Mouse (Mus musculus): ENCODE measurements around the gene Bahcc1.
A peak's percentile ranks its signal among the peaks of the same experiment; 100 is the strongest.

The Bahcc1 gene

GRCm38 (mm10) chr11:120206669-120207090 is 26.1 kb upstream of the Bahcc1 start:
- DNase-seq: no peak

DNA sequence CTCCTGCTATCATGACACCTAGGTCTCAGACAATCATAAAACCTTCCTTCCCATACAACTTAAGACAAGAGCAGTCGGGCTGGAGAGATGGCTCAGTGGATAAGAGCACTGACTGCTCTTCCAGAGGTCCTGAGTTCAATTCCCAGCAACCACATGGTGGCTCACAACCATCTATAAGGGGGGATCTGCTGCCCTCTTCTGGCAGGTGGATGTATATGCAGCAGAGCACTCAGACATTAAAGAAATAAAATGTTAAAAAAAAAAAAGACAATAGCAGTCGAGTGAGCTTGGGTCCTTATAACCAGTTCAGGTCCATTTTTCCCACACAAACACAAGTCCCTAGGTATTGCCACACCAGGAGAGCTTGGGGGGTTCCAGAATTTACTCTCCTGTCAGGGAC is 23.9 kb upstream of the Bahcc1 start:
- no peak for DNase-seq

DNA sequence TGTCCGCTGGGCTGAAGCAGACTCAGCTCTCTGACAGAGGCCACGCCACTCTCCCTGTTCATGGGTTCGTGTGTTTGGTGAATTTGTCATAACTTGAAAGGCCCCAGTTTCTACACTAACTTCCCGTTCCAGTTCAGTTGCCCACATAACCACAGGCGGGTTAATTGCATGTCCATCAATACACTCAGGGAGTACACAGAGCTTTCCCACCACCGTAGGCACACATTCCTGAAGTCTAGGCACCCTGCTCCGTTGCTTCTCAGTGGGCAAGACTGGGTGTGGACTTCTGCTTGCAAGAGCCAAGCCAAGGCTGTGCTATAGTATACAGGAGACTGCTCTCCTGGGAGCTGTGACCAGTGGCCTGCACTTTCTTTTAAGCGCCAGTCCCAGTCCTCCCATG is 23.3 kb upstream of the Bahcc1 start:
- no peak for DNase-seq

DNA sequence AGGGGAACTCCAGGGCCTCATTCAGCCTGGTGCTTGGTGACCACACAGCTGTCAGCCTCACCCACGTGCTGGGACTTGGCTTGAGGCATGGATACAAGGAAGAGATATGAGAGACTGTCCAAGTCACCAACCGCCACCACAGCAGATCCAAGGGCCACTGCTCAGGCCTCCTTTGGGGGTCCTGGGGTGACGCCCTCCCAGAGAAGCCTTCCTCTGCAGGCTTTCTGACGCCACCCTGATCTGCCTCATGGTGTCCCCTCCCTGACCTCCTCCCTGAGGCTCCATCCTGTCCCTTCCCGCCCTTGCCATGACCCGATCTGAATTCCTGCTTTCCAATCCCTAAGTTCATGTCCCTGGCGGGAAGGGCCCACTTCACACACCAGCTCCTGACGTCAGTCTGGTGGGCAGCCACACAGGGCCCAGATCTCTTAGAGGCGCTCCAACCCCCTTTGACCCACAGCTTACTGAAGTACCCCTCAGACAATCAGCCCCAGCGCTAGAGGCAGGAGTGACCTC is 17.0 kb upstream of the Bahcc1 start:
- DNase-seq: no peak

- DNase-seq: peak; percentile 66 to 69
These were observed 16.0 kb upstream of the Bahcc1 start for GRCm38 (mm10) chr11:120216540-120217324.

GRCm38 (mm10) chr11:120218176-120218856 is 14.4 kb upstream of the Bahcc1 start:
- DNase-seq: no peak

DNA sequence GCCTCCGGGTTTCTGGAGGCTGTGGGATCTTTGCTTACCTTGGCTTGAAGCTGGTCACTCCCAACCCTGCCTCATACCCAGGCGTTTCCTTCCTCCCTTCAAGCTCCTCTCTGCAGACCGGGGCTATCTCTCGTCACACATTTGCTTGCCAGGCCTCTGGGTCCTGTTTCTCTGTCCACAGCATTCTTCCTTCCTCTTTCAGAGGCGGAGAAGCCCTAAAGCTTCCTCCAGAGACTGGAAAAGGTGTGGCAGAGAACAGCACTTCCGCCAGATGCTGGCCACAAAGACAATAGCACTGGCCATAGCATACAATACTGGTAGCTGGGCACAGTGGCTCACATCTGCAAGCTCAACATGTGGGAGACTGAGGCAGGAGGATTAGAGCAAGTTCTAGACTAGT is 13.8 kb upstream of the Bahcc1 start:
- DNase-seq: no peak

DNA sequence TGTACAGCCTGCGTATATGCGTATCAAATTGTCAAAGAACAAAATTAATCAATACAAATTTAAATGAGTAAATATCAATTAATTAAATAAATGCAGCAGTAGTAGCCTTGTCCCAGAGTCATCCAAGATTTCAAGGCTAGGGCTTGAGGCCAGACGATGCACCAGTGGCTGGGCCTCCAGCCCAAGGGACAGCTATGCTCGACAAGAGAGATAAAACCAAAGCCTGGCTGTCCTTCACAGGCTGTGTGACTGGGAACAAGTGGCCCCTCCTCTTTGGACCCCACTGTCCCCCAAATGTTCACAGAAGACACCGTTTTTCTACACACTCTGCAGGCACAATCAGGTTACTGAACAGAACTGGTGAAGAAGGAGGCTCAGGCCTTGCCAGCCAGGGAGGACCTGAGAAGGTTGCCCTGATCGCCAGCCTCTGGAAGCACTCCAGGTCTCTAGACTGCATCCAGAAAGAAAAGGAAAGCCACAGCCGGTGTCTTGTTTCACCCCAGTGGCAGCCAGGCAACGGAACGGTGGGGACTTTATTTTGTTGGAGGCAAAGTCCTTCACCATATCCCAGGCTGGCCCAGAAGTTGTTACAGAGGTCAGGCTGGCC is 12.7 kb upstream of the Bahcc1 start:
- DNase-seq: peak; percentile 80 to 84

DNA sequence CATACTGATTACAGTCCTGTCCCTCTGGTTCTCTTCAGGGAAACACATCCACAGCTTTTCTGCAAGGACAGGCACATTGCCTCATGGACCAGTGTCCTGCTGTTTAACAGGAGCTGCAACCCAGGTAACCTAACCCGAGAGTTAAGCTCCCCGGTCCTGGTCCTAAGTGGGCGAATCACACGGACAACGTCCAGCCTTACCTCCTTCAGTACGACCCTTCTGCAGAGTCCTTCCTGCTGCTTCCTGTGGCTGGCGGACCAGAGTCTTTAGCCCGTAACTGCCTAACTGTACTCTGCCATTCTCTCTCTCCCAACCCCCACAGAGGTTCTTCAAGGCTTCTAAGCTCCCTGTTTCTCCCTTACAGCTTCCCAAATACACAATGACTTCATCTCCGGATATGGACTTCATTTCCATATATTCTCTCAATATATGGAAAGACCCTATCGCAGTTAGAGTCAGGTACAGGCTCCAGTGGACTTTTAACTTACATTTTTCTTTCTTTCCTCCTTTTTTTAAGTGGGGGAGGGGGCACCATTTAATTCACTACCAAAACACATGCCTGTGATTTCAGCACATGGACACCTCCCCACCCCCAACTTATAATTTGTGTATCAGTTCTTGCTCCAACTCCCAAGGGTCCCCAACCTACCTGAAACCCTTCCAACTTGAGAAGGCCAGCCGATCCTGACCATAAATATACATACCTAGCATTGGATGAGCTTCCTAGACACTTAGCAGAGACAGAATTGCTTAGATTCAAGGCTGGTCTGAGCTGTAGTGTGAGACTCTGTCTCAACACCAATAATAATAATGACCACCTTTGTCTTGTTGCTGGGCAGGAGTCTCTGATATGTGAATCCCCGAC is 11.6 kb upstream of the Bahcc1 start:
- DNase-seq: no peak

GRCm38 (mm10) chr11:120222425-120223104 is 10.2 kb upstream of the Bahcc1 start:
- DNase-seq: no peak

DNA sequence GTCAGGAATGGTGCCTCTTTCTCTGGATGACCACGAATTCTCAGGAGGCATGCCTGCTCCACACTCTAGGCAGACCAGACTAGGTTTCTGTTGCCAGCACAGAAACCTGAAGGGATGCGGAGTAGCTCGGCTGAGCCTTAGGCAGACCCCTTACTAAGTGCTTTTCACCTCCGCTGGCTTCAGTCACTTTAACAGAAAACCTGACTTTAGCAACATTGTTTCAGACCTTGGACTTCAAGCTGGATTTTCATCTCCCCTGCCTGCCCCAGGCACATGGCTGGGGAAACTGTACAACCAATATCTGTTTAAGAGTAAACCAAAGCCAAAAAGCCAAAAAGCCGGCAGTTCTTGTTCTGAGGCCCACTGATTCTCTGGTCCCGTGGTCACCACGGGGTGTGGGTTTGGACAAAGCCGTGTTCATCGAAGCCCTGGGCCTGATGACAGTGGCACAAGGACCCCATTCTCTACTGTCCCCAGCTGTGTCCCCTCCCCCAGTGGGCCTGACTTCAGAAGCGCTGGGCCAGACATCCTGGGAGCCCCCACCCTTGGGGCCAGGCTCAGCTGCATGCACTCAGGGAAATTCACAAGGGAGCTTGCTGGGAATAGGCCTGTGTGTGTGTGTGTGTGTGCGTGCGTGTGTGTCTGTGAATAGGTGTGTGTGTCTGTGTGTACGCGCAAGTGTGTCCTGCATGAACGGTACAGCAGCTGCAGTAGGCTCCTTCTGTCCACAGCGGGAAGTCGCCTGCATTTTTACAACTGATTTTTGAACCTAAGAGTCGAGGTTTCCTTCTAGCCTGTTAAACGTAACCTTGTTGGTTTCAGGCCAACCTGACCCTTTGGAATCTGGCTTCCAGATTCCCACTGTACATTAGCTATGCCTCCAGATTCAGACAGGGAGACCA is 8.9 kb upstream of the Bahcc1 start:
- DNase-seq: peak; percentile 63 to 74

GRCm38 (mm10) chr11:120224488-120225255 is 8.1 kb upstream of the Bahcc1 start:
- peak; percentile 55 to 64 for DNase-seq

DNA sequence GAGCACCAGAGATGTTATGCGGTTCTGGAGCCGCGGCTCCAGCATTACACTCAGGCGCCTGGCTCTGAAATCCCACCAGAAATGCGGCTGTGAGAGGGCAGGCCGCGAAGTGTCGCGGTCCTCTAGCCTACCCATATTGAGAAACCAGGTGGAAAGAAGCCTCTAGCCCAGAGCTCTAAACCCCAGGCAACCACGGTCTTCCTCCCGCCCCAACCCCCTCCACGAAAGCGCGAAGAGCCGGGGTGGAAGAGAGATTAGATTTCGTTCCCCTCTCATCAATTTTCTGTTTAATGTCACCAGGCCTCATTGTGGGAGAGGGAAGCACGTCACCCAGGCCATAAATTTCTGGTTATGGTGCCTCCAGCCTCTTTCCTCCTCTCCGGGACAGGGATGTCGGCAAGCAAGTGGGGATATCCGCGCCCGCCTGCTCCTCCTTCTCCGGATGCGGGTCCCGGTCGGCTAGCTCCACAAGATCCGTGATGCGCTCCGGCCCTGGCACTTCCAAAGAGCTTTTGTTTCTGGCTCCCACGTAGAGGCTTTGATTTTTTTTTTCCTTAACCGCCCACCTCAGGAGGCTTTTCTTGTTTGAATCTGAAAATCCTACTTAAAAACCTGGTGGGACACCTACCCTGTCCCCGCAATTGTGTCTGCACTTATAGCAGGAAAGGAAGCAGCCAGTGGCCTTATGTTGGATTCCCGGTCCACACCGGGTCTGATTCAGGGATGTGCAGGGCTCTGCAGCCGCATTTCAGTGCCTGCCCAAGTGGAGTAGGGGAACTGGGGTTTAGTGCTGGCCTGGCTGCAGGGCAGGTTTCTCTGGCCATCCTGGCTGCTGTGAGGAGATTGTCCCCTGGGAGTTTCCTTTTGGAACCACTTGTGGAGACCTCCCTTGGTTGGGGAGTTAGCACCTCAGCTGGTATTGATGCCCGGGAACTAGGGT is 7.2 kb upstream of the Bahcc1 start:
- DNase-seq: peak; percentile 58 to 61

GRCm38 (mm10) chr11:120226421-120227280 is 6.1 kb upstream of the Bahcc1 start:
- DNase-seq: no peak

GRCm38 (mm10) chr11:120227571-120228051 is 5.1 kb upstream of the Bahcc1 start:
- peak; percentile 50 to 56 for DNase-seq

DNA sequence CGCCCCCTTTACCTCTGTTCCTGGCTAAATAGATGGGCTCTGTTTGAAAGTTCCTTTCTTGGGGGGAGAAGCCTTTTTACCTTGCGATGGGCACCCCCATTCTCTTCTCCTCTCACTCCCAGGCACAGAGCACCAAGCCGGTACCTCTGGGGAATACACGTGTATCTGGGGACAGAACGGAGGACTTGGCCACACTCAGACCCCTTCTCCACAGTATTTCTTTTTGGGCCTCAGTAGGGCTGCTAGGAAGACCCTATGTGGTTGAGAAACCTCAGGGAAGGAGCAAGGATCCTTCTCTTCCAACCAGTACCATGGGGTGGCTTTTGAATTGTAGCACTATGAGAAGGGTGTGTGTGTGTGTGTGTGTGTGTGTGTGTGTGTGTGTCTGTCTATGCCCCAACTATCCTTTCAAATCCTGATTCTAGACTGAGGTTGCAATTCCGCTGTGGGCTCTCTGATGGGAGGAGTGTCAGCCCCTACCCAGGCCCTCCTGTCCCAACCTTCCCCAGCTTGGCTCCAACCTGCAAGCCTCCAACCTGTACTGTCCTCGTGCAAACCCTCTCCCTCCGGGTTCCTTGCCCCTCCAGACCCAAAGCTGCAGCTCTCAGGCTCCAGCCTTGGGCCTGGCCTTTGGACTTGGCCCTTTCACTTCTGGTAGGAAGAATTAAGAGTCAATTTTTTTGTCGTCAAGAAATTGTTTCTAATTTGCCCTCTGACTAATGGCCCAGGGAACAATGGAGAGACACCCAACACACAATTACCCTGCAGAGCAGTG is 4.4 kb upstream of the Bahcc1 start:
- DNase-seq: no peak

DNA sequence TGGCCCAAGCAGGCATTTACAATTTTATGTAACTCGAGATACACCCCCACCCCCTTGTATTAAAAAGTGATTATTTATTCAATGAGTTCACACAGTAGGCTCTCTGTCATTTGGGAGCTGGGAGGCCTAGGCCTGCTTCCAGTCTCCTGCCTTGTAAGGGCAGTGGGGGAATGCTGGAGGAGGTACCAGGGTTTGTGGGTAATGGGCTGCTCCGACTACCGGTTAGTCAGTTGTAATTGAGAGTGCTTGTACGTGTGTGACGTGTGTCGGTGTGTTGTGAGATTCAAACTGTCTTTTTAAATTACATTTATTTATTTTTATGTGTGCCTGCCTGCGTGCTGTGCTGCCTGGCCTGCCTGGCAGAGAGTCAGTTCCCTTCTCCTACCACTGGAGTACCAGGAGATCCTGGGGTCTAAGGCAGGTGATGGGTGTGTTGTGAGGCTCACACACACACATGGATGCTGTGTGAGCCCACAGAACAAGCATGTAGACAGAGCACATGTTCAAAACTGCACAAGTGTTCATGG is 3.8 kb upstream of the Bahcc1 start:
- DNase-seq: no peak

Measured in cerebellum, postnatal 10 days (tissue).